Mouse (Mus musculus): ENCODE measurements around the gene Gm11549. TPM values are rescaled to one million over a fixed set of nuclear protein-coding genes. Genes with fewer than 3 reads are reported as not detected.

Gene Gm11549
- total RNA-seq, 1 experiment, result not detected

- in situ Hi-C loops (cut with MboI; ENCODE audit: low sequenced_read_pairs in 2 of 2, unreplicated experiment in 2 of 2), result no loop called here
- H3K9me3 ChIP-seq (ENCODE audit: control insufficient read depth, insufficient read depth, low read depth, low read length), result no peaks in the 10 kb centered on the region
- no peak overlapping the region for H3K4me3 ChIP-seq (ENCODE audit: insufficient read depth in 1 of 2, low read depth in 1 of 2, low read length in 2 of 2, poor library complexity in 1 of 2, severe bottlenecking in 1 of 2)
- H3K27ac ChIP-seq (ENCODE audit: insufficient read depth, low read depth, low read length, poor library complexity, severe bottlenecking), result no peak overlapping the region
- no peak for DNase-seq (ENCODE audit: low read depth, low spot score)
- TF ChIP-seq ZNF384 (IDR thresholded peaks at IDR 0.05; ENCODE audit: low read depth, low read length), result no peak
- no peak for TF ChIP-seq CHD2 (IDR thresholded peaks at IDR 0.05; ENCODE audit: low read depth, low read length)
- TF ChIP-seq MAFK (IDR thresholded peaks at IDR 0.05; ENCODE audit: insufficient read depth, low read depth, low read length), result no peak
- TF ChIP-seq ZC3H11A (IDR thresholded peaks at IDR 0.05; ENCODE audit: borderline replicate concordance, low read depth, low read length), result no peak
- TF ChIP-seq HCFC1 (IDR thresholded peaks at IDR 0.05; ENCODE audit: borderline replicate concordance, insufficient read depth, low read length), result no peak
- H3K9ac ChIP-seq (ENCODE audit: insufficient read depth, low read depth, low read length, poor library complexity, severe bottlenecking), result no peak overlapping the region
- H3K4me1 ChIP-seq (ENCODE audit: control insufficient read depth in 2 of 2, insufficient read depth in 2 of 2, low read length in 2 of 2, poor library complexity in 1 of 2), result 0 out of 4 replicates have a peak, but pooled peaks cover 0 to 2% of the 10 kb centered on the region in 2 experiments
- H3K36me3 ChIP-seq (ENCODE audit: control insufficient read depth, insufficient read depth, low read length, poor library complexity, severe bottlenecking), result no peaks in the 10 kb centered on the region
Observed at GRCm38 (mm10) chr3:36481776-36482193, 39.8 kb downstream of the Gm11549 start.

GRCm38 (mm10) chr3:36480486-36480885, 41.1 kb downstream of the Gm11549 start:
- peaks cover 0 to 5% of the 10 kb centered on the region in 2 experiments; a peak in 2 of 4 replicates for H3K4me1 ChIP-seq (ENCODE audit: control insufficient read depth in 2 of 2, insufficient read depth in 2 of 2, low read length in 2 of 2, poor library complexity in 1 of 2)
- in situ Hi-C loops (cut with MboI; ENCODE audit: low sequenced_read_pairs in 2 of 2, unreplicated experiment in 2 of 2), result no loop called here
- no peak overlapping the region for H3K9ac ChIP-seq (ENCODE audit: insufficient read depth, low read depth, low read length, poor library complexity, severe bottlenecking)

GRCm38 (mm10) chr3:36478776-36479175, 42.8 kb downstream of the Gm11549 start:
- no peak for DNase-seq (ENCODE audit: low read depth, low spot score)
- TF ChIP-seq MAFK (IDR thresholded peaks at IDR 0.05; ENCODE audit: insufficient read depth, low read depth, low read length) (no peak), ZC3H11A (IDR thresholded peaks at IDR 0.05; ENCODE audit: borderline replicate concordance, low read depth, low read length) (no peak), HCFC1 (IDR thresholded peaks at IDR 0.05; ENCODE audit: borderline replicate concordance, insufficient read depth, low read length) (no peak), ZNF384 (IDR thresholded peaks at IDR 0.05; ENCODE audit: low read depth, low read length) (no peak), CHD2 (IDR thresholded peaks at IDR 0.05; ENCODE audit: low read depth, low read length) (no peak)
- Histone ChIP-seq H3K9me3 (ENCODE audit: control insufficient read depth, insufficient read depth, low read depth, low read length) (no peaks in the 10 kb centered on the region), H3K27ac (ENCODE audit: insufficient read depth, low read depth, low read length, poor library complexity, severe bottlenecking) (no peak overlapping the region), H3K4me1 (ENCODE audit: control insufficient read depth in 2 of 2, insufficient read depth in 2 of 2, low read length in 2 of 2, poor library complexity in 1 of 2) (peaks cover 0 to 8% of the 10 kb centered on the region in 2 experiments; a peak in 2 of 4 replicates), H3K36me3 (ENCODE audit: control insufficient read depth, insufficient read depth, low read length, poor library complexity, severe bottlenecking) (no peaks in the 10 kb centered on the region), H3K4me3 (ENCODE audit: insufficient read depth in 1 of 2, low read depth in 1 of 2, low read length in 2 of 2, poor library complexity in 1 of 2, severe bottlenecking in 1 of 2) (no peak overlapping the region), H3K9ac (ENCODE audit: insufficient read depth, low read depth, low read length, poor library complexity, severe bottlenecking) (no peak overlapping the region)
- in situ Hi-C loops (cut with MboI; ENCODE audit: low sequenced_read_pairs in 2 of 2, unreplicated experiment in 2 of 2), result no loop called here

More at GRCm38 (mm10) chr3:36480486-36480885, 41.1 kb downstream of the Gm11549 start:
- Histone ChIP-seq H3K4me3 (ENCODE audit: insufficient read depth in 1 of 2, low read depth in 1 of 2, low read length in 2 of 2, poor library complexity in 1 of 2, severe bottlenecking in 1 of 2) (no peak overlapping the region), H3K36me3 (ENCODE audit: control insufficient read depth, insufficient read depth, low read length, poor library complexity, severe bottlenecking) (no peaks in the 10 kb centered on the region), H3K9me3 (ENCODE audit: control insufficient read depth, insufficient read depth, low read depth, low read length) (no peaks in the 10 kb centered on the region), H3K27ac (ENCODE audit: insufficient read depth, low read depth, low read length, poor library complexity, severe bottlenecking) (no peak overlapping the region)
- no peak for TF ChIP-seq MAFK (IDR thresholded peaks at IDR 0.05; ENCODE audit: insufficient read depth, low read depth, low read length)
- TF ChIP-seq ZC3H11A (IDR thresholded peaks at IDR 0.05; ENCODE audit: borderline replicate concordance, low read depth, low read length), result no peak
- no peak for TF ChIP-seq HCFC1 (IDR thresholded peaks at IDR 0.05; ENCODE audit: borderline replicate concordance, insufficient read depth, low read length)
- no peak for TF ChIP-seq ZNF384 (IDR thresholded peaks at IDR 0.05; ENCODE audit: low read depth, low read length)
- no peak for TF ChIP-seq CHD2 (IDR thresholded peaks at IDR 0.05; ENCODE audit: low read depth, low read length)
- DNase-seq (ENCODE audit: low read depth, low spot score), result no peak

GRCm38 (mm10) chr3:36476261-36477155, 45.1 kb downstream of the Gm11549 start:
- Histone ChIP-seq H3K36me3 (ENCODE audit: control insufficient read depth, insufficient read depth, low read length, poor library complexity, severe bottlenecking) (no peaks in the 10 kb centered on the region), H3K9ac (ENCODE audit: insufficient read depth, low read depth, low read length, poor library complexity, severe bottlenecking) (no peak overlapping the region), H3K9me3 (ENCODE audit: control insufficient read depth, insufficient read depth, low read depth, low read length) (no peaks in the 10 kb centered on the region), H3K27ac (ENCODE audit: insufficient read depth, low read depth, low read length, poor library complexity, severe bottlenecking) (no peak overlapping the region), H3K4me3 (ENCODE audit: insufficient read depth in 1 of 2, low read depth in 1 of 2, low read length in 2 of 2, poor library complexity in 1 of 2, severe bottlenecking in 1 of 2) (peak overlapping the region; percentile 35 to 69; a peak in 2 of 4 replicates), H3K4me1 (ENCODE audit: control insufficient read depth in 2 of 2, insufficient read depth in 2 of 2, low read length in 2 of 2, poor library complexity in 1 of 2) (peaks cover 0 to 6% of the 10 kb centered on the region in 2 experiments; a peak in 2 of 4 replicates)
- no peak for DNase-seq (ENCODE audit: low read depth, low spot score)
- in situ Hi-C loops (cut with MboI; ENCODE audit: low sequenced_read_pairs in 2 of 2, unreplicated experiment in 2 of 2), result no loop called here
- TF ChIP-seq MAFK (IDR thresholded peaks at IDR 0.05; ENCODE audit: insufficient read depth, low read depth, low read length), result no peak
- TF ChIP-seq ZC3H11A (IDR thresholded peaks at IDR 0.05; ENCODE audit: borderline replicate concordance, low read depth, low read length), result no peak
- TF ChIP-seq ZNF384 (IDR thresholded peaks at IDR 0.05; ENCODE audit: low read depth, low read length), result no peak
- no peak for TF ChIP-seq HCFC1 (IDR thresholded peaks at IDR 0.05; ENCODE audit: borderline replicate concordance, insufficient read depth, low read length)
- TF ChIP-seq CHD2 (IDR thresholded peaks at IDR 0.05; ENCODE audit: low read depth, low read length), result no peak
